Mouse (Mus musculus) spleen, adult 2 months (tissue): ENCODE measurements around the gene Lypla2. TPM values are rescaled to one million over a fixed set of nuclear protein-coding genes. Genes with fewer than 3 reads are reported as not detected.
"Not testable (repeated sequence)": the region's sequence is repeated elsewhere in the genome, so short reads cannot be mapped to it uniquely, and the experiment has no call there.

ENCODE experiments used
- DNase-seq, 2 experiments: peaks; one replicate each; pipeline versions ENCODE4 v3.0.0 to v3.0.0-alpha.2; 2012 to 2021; ENCODE audit warnings: low spot score in 2 of 2, low read depth in 1 of 2
- H3K27ac ChIP-seq: fragments of 200-500 bp; 2 replicates; pipeline ENCODE4 v1.5.1; 2012; ENCODE audit warnings: low read length, inconsistent platforms; ENCODE audit not compliant: insufficient read depth
- H3K27me3 ChIP-seq: fragments of 200-500 bp; 2 replicates; pipeline ENCODE4 v1.6.1; 2012; ENCODE audit warnings: mild to moderate bottlenecking, moderate library complexity, low read length, inconsistent platforms; ENCODE audit not compliant: control insufficient read depth, insufficient read depth
- H3K36me3 ChIP-seq: fragments of 200-500 bp; 2 replicates; pipeline ENCODE4 v1.6.1; 2012; ENCODE audit warnings: mild to moderate bottlenecking, low read length, inconsistent platforms; ENCODE audit not compliant: control insufficient read depth, insufficient read depth
- H3K4me1 ChIP-seq: fragments of 200-500 bp; 2 replicates; pipeline ENCODE4 v1.6.1; 2011; ENCODE audit warnings: inconsistent platforms; ENCODE audit not compliant: control insufficient read depth, insufficient read depth, insufficient read length
- H3K4me3 ChIP-seq: fragments of 200-500 bp; 2 replicates; pipeline ENCODE4 v1.5.1; 2011; ENCODE audit warnings: mild to moderate bottlenecking, inconsistent platforms; ENCODE audit not compliant: insufficient read depth, insufficient read length; ENCODE audit errors: extremely low read depth
- CTCF ChIP-seq: fragments of 200-500 bp; IDR thresholded peaks from 2 replicates; pipeline ENCODE4 v1.5.1; 2011; ENCODE audit warnings: mild to moderate bottlenecking, inconsistent platforms; ENCODE audit not compliant: insufficient read depth, insufficient read length, insufficient replicate concordance; ENCODE audit errors: extremely low read depth
- POLR2A ChIP-seq: fragments of 200-500 bp; IDR thresholded peaks from 2 replicates; pipeline ENCODE4 v1.6.1; 2011; ENCODE audit warnings: low read depth, low read length, inconsistent platforms
- WGBS: fragments of 180-500 bp; shearing (Covaris S2); methylation state at CpG from one replicate; pipeline ENCODE4 v1.1.7; 2018; 5-methylcytosine and 5-hydroxymethylcytosine counted together
- polyA plus RNA-seq: library from polyadenylated mRNA; depleted of rRNA; stranded (reverse); fragments of >200 nt; gene quantifications from 2 replicates; pipeline ENCODE4 v1.2.3, GENCODE M21; 2012

Gene Lypla2
- polyA plus RNA-seq, 1 experiment = 115 TPM

DNA sequence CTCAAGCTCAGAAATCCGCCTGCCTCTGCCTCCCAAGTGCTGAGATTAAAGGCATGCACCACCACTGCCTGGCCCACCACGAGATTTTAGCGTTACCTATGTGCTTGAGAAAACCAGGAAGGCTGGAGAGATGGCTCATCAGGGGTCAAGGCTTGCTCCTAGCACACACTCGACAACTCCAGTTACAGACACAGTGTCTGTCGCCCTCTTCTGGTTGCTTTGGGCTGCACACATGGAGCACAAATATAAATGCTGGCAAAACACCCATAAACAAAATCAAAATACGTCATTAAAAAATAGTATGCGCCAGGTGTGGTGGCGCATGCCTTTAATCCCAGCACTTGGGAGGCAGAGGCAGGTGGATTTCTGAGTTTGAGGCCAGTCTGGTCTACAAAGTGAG, 31.4 kb downstream of the Lypla2 start:
- not testable (repeated sequence) for DNase-seq, H3K27me3 ChIP-seq, H3K4me3 ChIP-seq, H3K27ac ChIP-seq, H3K4me1 ChIP-seq
- TF ChIP-seq CTCF = peak; percentile 44; the same call in 1 of the 2 replicates
- WGBS = 91% methylated on average over 8 of the region's 8 CpGs
- H3K36me3 ChIP-seq = peaks cover 20% of the 10 kb centered on the region

DNA sequence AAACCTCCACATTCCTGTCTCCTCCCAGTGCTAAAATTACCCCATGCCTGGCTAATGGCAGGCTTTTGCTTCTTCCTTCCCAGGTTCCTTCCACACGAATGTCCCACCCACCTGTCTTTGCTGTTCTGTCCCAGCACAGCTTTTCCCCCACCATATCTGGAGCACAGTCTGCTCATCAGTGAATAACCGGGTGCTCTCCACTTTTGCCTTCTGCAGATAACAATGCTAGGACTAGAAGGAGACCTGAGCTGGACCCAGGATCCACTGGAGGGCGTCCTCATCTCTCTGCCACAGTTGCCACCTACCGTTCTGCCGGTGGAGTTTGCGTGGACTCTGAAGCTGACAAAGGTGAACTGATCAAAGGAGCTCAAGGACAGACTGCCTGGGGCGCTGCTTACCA, 33.6 kb downstream of the Lypla2 start:
- 87% methylated on average over 7 of the region's 7 CpGs for WGBS
- Histone ChIP-seq H3K27ac (no peak overlapping the region), H3K27me3 (no peaks in the 10 kb centered on the region), H3K4me3 (no peak overlapping the region), H3K36me3 (peaks cover 35% of the 10 kb centered on the region), H3K4me1 (no peaks in the 10 kb centered on the region)
- no peak for TF ChIP-seq CTCF
- TF ChIP-seq POLR2A = no peak
- DNase-seq = no peak

DNA sequence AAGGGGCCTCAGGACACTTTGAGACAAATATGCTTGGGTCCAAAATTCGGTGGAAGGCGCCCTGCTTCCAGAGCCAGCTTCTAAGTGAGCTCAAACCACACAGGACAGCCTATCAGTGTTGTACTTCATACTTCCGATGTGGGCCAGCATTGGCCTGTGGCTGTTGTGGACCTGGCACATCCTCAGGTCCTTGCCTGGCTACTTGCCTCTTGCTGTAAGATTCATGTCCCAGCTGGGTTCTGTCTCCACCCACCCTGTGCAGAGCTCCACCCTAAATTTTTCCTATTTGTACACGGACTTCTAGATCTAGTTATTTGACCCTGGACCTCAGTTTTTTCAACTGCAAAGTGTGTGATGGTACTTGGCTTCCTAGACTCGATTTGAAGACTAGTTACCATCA, 36.9 kb downstream of the Lypla2 start:
- Histone ChIP-seq H3K4me1 (no peaks in the 10 kb centered on the region), H3K27ac (no peak overlapping the region), H3K27me3 (no peaks in the 10 kb centered on the region), H3K4me3 (no peak overlapping the region), H3K36me3 (peaks cover 45% of the 10 kb centered on the region)
- TF ChIP-seq CTCF (no peak), POLR2A (no peak)
- DNase-seq = no peak
- 87% methylated on average over 5 of the region's 5 CpGs for WGBS

DNA sequence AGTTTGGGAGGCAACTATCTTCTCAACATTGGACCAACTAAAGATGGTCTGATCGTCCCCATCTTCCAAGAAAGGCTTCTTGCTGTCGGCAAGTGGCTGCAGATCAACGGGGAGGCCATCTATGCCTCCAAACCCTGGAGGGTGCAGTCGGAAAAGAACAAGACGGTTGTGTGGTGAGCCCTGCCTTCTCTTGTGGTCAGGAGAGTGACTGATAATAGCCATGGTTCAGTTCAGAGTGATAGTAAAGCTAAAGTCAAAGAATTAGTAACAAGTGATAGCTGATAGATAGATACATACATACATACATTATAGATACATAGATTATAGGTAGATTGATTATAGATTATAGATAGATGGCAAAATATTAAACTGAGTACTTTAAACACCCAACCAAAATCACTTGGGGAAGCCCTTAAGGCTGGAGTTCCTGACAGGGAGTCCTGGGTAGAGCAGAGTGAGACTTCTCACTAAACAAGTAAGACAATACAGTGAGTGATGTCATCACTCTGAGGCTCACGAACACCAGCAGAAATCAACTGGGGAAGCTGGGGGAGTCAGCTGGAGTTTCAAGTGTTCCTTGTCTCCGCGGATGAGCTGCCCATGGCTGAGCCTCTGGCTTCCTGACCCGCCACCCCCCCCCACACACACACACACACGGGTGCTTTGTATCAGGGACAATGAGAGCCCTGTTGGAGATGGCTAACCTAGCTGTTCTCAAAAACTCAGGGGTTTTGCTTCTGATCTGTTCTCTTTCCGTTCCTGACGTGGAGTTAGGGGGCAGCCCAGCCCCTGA, 37.5 kb downstream of the Lypla2 start:
- H3K4me3 ChIP-seq = no peak overlapping the region
- 71% methylated on average over 12 of the region's 12 CpGs for WGBS
- H3K27me3 ChIP-seq = no peaks in the 10 kb centered on the region
- DNase-seq = no peak
- no peak overlapping the region for H3K27ac ChIP-seq
- no peaks in the 10 kb centered on the region for H3K4me1 ChIP-seq
- TF ChIP-seq CTCF (no peak), POLR2A (no peak)
- H3K36me3 ChIP-seq = peaks cover 46% of the 10 kb centered on the region

DNA sequence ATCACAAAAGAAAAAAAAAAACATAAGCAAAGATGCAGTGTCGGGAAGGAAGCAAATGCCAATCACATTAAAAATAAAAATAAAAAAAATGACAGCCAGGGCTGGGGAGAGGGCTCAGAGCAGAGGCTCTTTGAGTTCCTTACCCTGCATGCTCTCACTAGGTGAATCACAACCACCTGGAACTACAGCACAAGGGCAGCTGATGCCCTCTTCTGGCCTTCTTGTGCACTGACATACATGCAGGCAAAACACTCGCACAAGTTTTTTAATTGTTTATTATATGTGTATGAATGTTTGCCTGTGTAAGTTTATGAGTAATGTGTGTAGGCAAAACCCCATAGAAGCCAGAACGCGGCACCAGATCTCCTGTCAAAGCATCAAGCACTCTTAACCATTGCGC, 40.6 kb downstream of the Lypla2 start:
- TF ChIP-seq POLR2A (no peak), CTCF (peak; percentile 59; the same call in 1 of the 2 replicates)
- H3K27me3 ChIP-seq = no peaks in the 10 kb centered on the region
- H3K27ac ChIP-seq = no peak overlapping the region
- 79% methylated on average over 5 of the region's 5 CpGs for WGBS
- H3K4me1 ChIP-seq = no peaks in the 10 kb centered on the region
- H3K36me3 ChIP-seq = peaks cover 35% of the 10 kb centered on the region
- peak in 1 of 2 experiments; percentile 33 for DNase-seq
- no peak overlapping the region for H3K4me3 ChIP-seq

DNA sequence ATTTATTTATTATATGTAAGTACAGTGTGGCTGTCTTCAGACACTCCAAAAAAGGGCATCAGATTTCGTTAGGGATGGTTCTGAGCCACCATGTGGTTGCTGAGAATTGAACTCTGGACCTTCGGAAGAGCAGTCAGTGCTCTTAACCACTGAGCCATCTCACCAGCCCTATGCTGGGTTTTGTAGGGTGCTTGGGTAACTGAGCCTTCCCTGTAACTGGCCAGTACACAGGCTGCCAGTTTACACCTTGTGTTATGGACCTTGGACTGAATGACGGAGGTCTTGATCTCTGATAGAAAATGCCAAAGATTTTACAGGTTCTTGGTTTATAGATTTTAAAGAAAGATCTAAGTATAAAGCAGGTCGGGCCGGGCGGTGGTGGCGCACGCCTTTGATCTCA, 42.2 kb downstream of the Lypla2 start:
- TF ChIP-seq CTCF (no peak), POLR2A (no peak)
- 95% methylated on average over 8 of the region's 8 CpGs for WGBS

DNA sequence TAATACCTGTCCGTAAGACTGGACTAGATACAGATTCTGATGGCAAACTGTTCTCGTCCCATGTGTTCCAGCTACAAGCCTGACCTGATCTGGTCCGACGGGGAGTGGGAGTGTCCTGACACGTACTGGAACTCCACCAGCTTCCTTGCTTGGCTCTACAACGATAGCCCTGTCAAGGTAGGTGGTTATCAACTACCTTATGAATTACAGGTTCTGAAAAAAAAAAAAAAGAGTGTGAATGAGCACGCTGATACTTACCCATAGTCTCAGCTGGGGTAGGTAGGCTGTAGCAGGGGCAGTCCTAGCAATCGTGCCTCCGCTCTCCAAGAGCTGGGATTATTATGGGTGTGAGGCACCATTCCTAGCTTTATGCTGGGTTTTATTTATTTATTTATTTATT, 42.6 kb downstream of the Lypla2 start:
- Histone ChIP-seq H3K27me3 (no peaks in the 10 kb centered on the region), H3K4me3 (no peak overlapping the region), H3K36me3 (peaks cover 37% of the 10 kb centered on the region), H3K4me1 (no peaks in the 10 kb centered on the region), H3K27ac (no peak overlapping the region)
- no peak for TF ChIP-seq CTCF
- no peak for TF ChIP-seq POLR2A
- 93% methylated on average over 9 of the region's 9 CpGs for WGBS
- DNase-seq = no peak

More for the DNA sequence above, 42.2 kb downstream of the Lypla2 start:
- DNase-seq = no peak
- Histone ChIP-seq H3K4me1 (no peaks in the 10 kb centered on the region), H3K27me3 (no peaks in the 10 kb centered on the region), H3K36me3 (peaks cover 37% of the 10 kb centered on the region), H3K27ac (no peak overlapping the region), H3K4me3 (no peak overlapping the region)
